8 mouse cellular contexts compared by ENCODE assay signal in the genomic region with DNA sequence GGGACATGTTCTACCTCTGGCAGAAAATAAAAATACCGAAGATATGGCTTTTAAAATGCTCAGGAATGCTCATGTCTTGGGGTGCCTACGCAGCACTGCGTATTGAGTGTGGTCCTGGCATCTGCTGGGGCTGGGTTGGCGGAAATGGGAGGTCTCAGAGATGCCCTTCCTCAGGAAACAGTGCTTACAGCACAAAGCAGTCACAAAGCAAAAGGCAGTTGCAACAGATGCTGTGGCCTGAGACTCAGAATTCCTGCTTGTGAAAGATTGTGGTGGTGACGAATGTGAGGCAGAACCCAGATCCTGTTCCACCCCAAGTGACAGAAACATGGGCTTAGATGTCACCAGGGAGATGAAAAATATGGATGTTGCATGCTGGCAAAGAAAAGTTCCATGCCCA. TPM values are rescaled to one million over a fixed set of nuclear protein-coding genes. Genes with fewer than 3 reads are reported as not detected.
DNase-seq lines count a peak whose midpoint lies in the region; ATAC-seq lines count a peak whose summit lies in the region.

No protein-coding gene starts in this region.

- no peak overlapping the region for H3K4me2 ChIP-seq in kidney, embryonic 15.5 days
- H3K4me2 ChIP-seq in kidney, embryonic 16.5 days (replicated peaks; ENCODE audit: low read depth, low read length), result no peak overlapping the region
- H3K4me2 ChIP-seq in hindbrain, embryonic 12.5 days (replicated peaks), result no peak overlapping the region

- peak overlapping the region; percentile 37; the same call in 1 of the 2 replicates for H3K27ac ChIP-seq in kidney, embryonic 15.5 days
- H3K27ac ChIP-seq in kidney, embryonic 16.5 days (ENCODE audit: low read length), result no peak overlapping the region
- no peak overlapping the region for H3K27ac ChIP-seq in hindbrain, embryonic 12.5 days
- H3K27ac ChIP-seq in hindbrain, embryonic 10.5 days, result no peak overlapping the region

- no peak for ATAC-seq in kidney, embryonic 15.5 days (replicated peaks; ENCODE audit: low FRiP score)
- ATAC-seq in kidney, embryonic 16.5 days (ENCODE audit: low FRiP score, low TSS enrichment), result no peak
- ATAC-seq in inflammation-experienced regulatory T-cells, adult 6 months, result peak; percentile 41
- ATAC-seq in hindbrain, embryonic 12.5 days (ENCODE audit: low FRiP score), result no peak

- no peaks in the 10 kb centered on the region for H3K9me3 ChIP-seq in kidney, embryonic 15.5 days (replicated peaks)
- no peaks in the 10 kb centered on the region for H3K9me3 ChIP-seq in kidney, embryonic 16.5 days (ENCODE audit: low read length)
- H3K9me3 ChIP-seq in hindbrain, embryonic 12.5 days (replicated peaks), result no peaks in the 10 kb centered on the region
- no peaks in the 10 kb centered on the region for H3K9me3 ChIP-seq in hindbrain, embryonic 10.5 days

- H3K4me3 ChIP-seq in kidney, embryonic 15.5 days (replicated peaks), result no peak overlapping the region
- no peak overlapping the region for H3K4me3 ChIP-seq in kidney, embryonic 16.5 days (ENCODE audit: low read length)
- H3K4me3 ChIP-seq in hindbrain, embryonic 12.5 days, result no peak overlapping the region
- no peak overlapping the region for H3K4me3 ChIP-seq in hindbrain, embryonic 10.5 days

- no peaks in the 10 kb centered on the region for H3K27me3 ChIP-seq in kidney, embryonic 15.5 days
- H3K27me3 ChIP-seq in kidney, embryonic 16.5 days (ENCODE audit: insufficient read depth, low read length), result no peaks in the 10 kb centered on the region
- H3K27me3 ChIP-seq in hindbrain, embryonic 12.5 days, result no peaks in the 10 kb centered on the region
- H3K27me3 ChIP-seq in hindbrain, embryonic 10.5 days (ENCODE audit: insufficient read depth, poor library complexity, severe bottlenecking), result no peaks in the 10 kb centered on the region

- H3K4me1 ChIP-seq in kidney, embryonic 15.5 days, result peaks cover 2% of the 10 kb centered on the region; the same call in 1 of the 2 replicates
- peaks cover 12% of the 10 kb centered on the region; the same call in 1 of the 2 replicates for H3K4me1 ChIP-seq in kidney, embryonic 16.5 days (ENCODE audit: insufficient read depth, low read length)
- H3K4me1 ChIP-seq in hindbrain, embryonic 12.5 days, result peaks cover 6% of the 10 kb centered on the region
- H3K4me1 ChIP-seq in hindbrain, embryonic 10.5 days (replicated peaks), result peaks cover 4% of the 10 kb centered on the region; the same call in 1 of the 2 replicates

- H3K36me3 ChIP-seq in kidney, embryonic 15.5 days, result no peaks in the 10 kb centered on the region
- no peaks in the 10 kb centered on the region for H3K36me3 ChIP-seq in kidney, embryonic 16.5 days (ENCODE audit: insufficient read depth, low read length)
- H3K36me3 ChIP-seq in hindbrain, embryonic 12.5 days, result no peaks in the 10 kb centered on the region
- H3K36me3 ChIP-seq in hindbrain, embryonic 10.5 days, result no peaks in the 10 kb centered on the region

- WGBS in kidney, embryonic 15.5 days, result 80% methylated on average over 5 of the region's 5 CpGs
- 79% methylated on average over 5 of the region's 5 CpGs for WGBS in kidney, embryonic 16.5 days
- WGBS in hindbrain, embryonic 12.5 days, result 89% methylated on average over 5 of the region's 5 CpGs
- WGBS in hindbrain, embryonic 10.5 days, result 89% methylated on average over 5 of the region's 5 CpGs

- no peak overlapping the region for H3K9ac ChIP-seq in kidney, embryonic 15.5 days
- no peak overlapping the region for H3K9ac ChIP-seq in kidney, embryonic 16.5 days (replicated peaks; ENCODE audit: low read length)
- H3K9ac ChIP-seq in hindbrain, embryonic 12.5 days, result no peak overlapping the region

- peak; percentile 59 for DNase-seq in lung, postnatal 25 days (ENCODE audit: low spot score)
- DNase-seq in thymus, postnatal 36 days, result peak; percentile 56 to 70
- DNase-seq in embryo, embryonic 10.5 days (ENCODE audit: low spot score), result no peak
- DNase-seq in hindbrain, embryonic 10.5 days (ENCODE audit: low spot score), result no peak

RNA-seq across cellular contexts. Expression of a gene that starts 21.4 kb away (rescaled TPM):
- 21.1 and 22.0 TPM in 2 replicates for polyA plus RNA-seq in kidney, embryonic 15.5 days (2015; fragmentation: Nextera tagmentation; extraction: Ambion mirVana)
- 23.7 and 27.7 TPM in 2 replicates for polyA plus RNA-seq in kidney, embryonic 16.5 days (2015; fragmentation: Nextera tagmentation; extraction: Ambion mirVana)
- 10 to 100 TPM in 1 of 3 experiments, 1 to 10 TPM in 2; 5.0 to 15.2 (median 9.9) TPM for polyA plus RNA-seq in inflammation-experienced regulatory T-cells, adult 6 months (2017; shearing (Covaris generic))
- 24.0 and 26.3 TPM in 2 replicates for polyA plus RNA-seq in hindbrain, embryonic 12.5 days (2016; fragmentation: Nextera tagmentation; extraction: Ambion mirVana)
- polyA plus RNA-seq in hindbrain, embryonic 10.5 days (2016; fragmentation: Nextera tagmentation; extraction: Ambion mirVana), result 8.9 and 12.2 TPM in 2 replicates

Comparison
In these comparisons a context has a peak if more than half of its experiments do, and no peak if none do; other contexts are left out.
1. DNase-seq: peak in lung, postnatal 25 days (single experiment) and thymus, postnatal 36 days (2 of 2); none in embryo, embryonic 10.5 days (single experiment) and hindbrain, embryonic 10.5 days (single experiment).